Mouse (Mus musculus) spleen, adult 2 months (tissue): ENCODE measurements around the gene Olfr961.

ENCODE experiments used
- CTCF ChIP-seq: fragments of 200-500 bp; IDR thresholded peaks from 2 replicates; pipeline ENCODE4 v1.5.1; 2011; ENCODE audit warnings: mild to moderate bottlenecking, inconsistent platforms; ENCODE audit not compliant: insufficient read depth, insufficient read length, insufficient replicate concordance; ENCODE audit errors: extremely low read depth
- POLR2A ChIP-seq: fragments of 200-500 bp; IDR thresholded peaks from 2 replicates; pipeline ENCODE4 v1.6.1; 2011; ENCODE audit warnings: low read depth, low read length, inconsistent platforms

DNA sequence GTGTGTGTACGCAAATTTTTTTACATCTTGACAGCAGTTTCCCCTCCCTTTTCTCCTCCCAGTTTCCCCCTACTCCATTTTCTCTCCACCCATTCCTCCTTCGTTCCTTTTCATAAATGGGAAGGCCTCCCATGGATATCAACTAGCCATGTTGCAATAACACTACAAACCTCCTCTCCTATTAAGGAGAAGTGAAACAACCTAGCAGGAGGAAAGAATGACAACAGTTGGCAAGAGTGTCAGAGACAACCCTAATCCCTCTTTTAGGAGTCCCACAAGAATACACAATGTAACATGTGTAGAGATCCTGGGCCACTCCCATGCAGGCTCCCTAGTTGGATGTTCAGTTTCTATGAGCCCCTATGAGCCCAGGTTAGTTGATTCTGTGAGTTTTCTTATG lies 29.9 kb downstream of the Olfr961 start:
- no peak for TF ChIP-seq POLR2A
- TF ChIP-seq CTCF, result no peak
